Mouse (Mus musculus): Measurements from ENCODE around the gene Cbfb. TPM values are rescaled to one million over a fixed set of nuclear protein-coding genes. Genes with fewer than 3 reads are reported as not detected.

Gene Cbfb
- 41.8 and 46.7 TPM in 2 replicates for polyA plus RNA-seq (2016; fragmentation: Nextera tagmentation; extraction: Ambion mirVana)

GRCm38 (mm10) chr8:105170381-105171115 lies at the start of gene Cbfb:
Gene Cbfb (plus strand): TSS chr8:105170674.
- under 1% methylated on average over 82 of the region's 86 CpGs for WGBS
- H3K4me3 ChIP-seq, result peak within 1 kb of the TSS; percentile 86
- peaks cover 18% of the 10 kb centered on the region for H3K36me3 ChIP-seq
- H3K27me3 ChIP-seq (ENCODE audit: low read depth, poor library complexity, severe bottlenecking), result no peaks in the 10 kb centered on the region
- DNase-seq (ENCODE audit: low spot score), result peak; percentile 99
- no peaks in the 10 kb centered on the region for H3K9me3 ChIP-seq (replicated peaks)
- peaks cover 31% of the 10 kb centered on the region for H3K4me1 ChIP-seq
- peak within 1 kb of the TSS; percentile 97 for H3K27ac ChIP-seq (replicated peaks)

DNA sequence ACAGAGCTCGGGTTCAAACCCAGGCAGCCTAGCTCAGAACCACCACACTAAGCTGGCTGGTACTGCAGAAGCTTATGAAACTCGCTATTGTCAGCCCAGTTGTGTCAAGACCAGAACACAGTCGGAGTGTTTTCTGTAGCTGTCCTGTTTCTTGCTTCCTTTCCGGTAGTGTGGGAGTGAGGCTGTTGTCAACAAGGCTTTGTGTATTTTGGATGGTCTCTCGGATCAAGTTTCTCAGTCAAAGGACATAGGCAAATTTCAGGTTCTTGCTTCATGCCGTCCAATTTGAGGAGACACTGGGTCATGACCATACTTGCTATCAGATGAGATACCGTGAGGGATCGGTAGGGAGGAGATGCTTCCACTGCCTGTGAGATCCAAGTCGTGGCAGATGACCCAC lies 40.6 kb upstream of the Cbfb start:
- Histone ChIP-seq H3K4me3 (no peak overlapping the region), H3K27ac (replicated peaks) (no peak overlapping the region), H3K4me1 (no peaks in the 10 kb centered on the region), H3K9me3 (replicated peaks) (no peaks in the 10 kb centered on the region), H3K36me3 (no peaks in the 10 kb centered on the region), H3K27me3 (ENCODE audit: low read depth, poor library complexity, severe bottlenecking) (no peaks in the 10 kb centered on the region)
- WGBS, result 86% methylated on average over 9 of the region's 9 CpGs
- DNase-seq (ENCODE audit: low spot score), result no peak

GRCm38 (mm10) chr8:105131509-105131908 lies 39.0 kb upstream of the Cbfb start, which contains the start of gene Ces4a:
Gene Ces4a (plus strand): TSS chr8:105131800.
- Histone ChIP-seq H3K4me3 (no peak within 1 kb of the TSS), H3K36me3 (no peaks in the 10 kb centered on the region), H3K9me3 (replicated peaks) (no peaks in the 10 kb centered on the region), H3K27me3 (ENCODE audit: low read depth, poor library complexity, severe bottlenecking) (no peaks in the 10 kb centered on the region), H3K4me1 (no peaks in the 10 kb centered on the region), H3K27ac (replicated peaks) (no peak within 1 kb of the TSS)
- 83% methylated on average over 5 of the region's 5 CpGs for WGBS
- DNase-seq (ENCODE audit: low spot score), result no peak

- Histone ChIP-seq H3K4me3 (no peak overlapping the region), H3K9me3 (replicated peaks) (no peaks in the 10 kb centered on the region), H3K27me3 (ENCODE audit: low read depth, poor library complexity, severe bottlenecking) (peaks cover 8% of the 10 kb centered on the region; the same call in 1 of the 2 replicates), H3K4me1 (0 out of 2 replicates have a peak, but pooled peaks cover 5% of the 10 kb centered on the region), H3K36me3 (no peaks in the 10 kb centered on the region), H3K27ac (replicated peaks) (no peak overlapping the region)
- DNase-seq (ENCODE audit: low spot score), result peak; percentile 27
- 33% methylated on average over 4 of the region's 4 CpGs for WGBS
Observed at GRCm38 (mm10) chr8:105138423-105138822, 32.1 kb upstream of the Cbfb start.

GRCm38 (mm10) chr8:105142395-105142794 lies 28.1 kb upstream of the Cbfb start:
- H3K4me3 ChIP-seq, result no peak overlapping the region
- 46% methylated on average over 19 of the region's 19 CpGs for WGBS

DNA sequence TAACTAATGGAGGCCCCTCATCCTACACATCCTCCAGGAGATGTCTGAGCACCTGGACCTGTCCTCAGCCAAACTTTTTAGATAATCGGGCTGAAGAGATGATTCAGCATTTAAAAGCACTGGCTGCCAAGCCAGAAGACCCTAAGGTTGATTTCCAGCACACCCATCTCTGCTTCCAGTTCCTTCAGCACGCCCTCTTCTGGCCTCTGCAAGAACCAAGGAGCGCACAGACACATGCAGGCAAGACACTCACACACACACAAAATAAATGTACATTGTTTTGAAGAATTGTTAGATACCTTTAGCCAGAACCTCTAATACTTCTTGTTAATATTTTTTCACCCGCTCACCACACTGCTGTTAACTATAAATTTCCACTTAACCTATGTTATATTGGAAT lies 18.8 kb upstream of the Cbfb start:
- Histone ChIP-seq H3K4me3 (no peak overlapping the region), H3K4me1 (peaks cover 11% of the 10 kb centered on the region), H3K27me3 (ENCODE audit: low read depth, poor library complexity, severe bottlenecking) (peaks cover 41% of the 10 kb centered on the region), H3K27ac (replicated peaks) (no peak overlapping the region), H3K36me3 (no peaks in the 10 kb centered on the region), H3K9me3 (replicated peaks) (no peaks in the 10 kb centered on the region)
- WGBS, result 61% methylated on average over 4 of the region's 4 CpGs
- DNase-seq (ENCODE audit: low spot score), result no peak

More at GRCm38 (mm10) chr8:105142395-105142794, 28.1 kb upstream of the Cbfb start:
- H3K27ac ChIP-seq (replicated peaks), result no peak overlapping the region
- H3K36me3 ChIP-seq, result no peaks in the 10 kb centered on the region
- no peak for DNase-seq (ENCODE audit: low spot score)
- no peaks in the 10 kb centered on the region for H3K9me3 ChIP-seq (replicated peaks)
- peaks cover 8% of the 10 kb centered on the region; the same call in 1 of the 2 replicates for H3K27me3 ChIP-seq (ENCODE audit: low read depth, poor library complexity, severe bottlenecking)
- H3K4me1 ChIP-seq, result 0 out of 2 replicates have a peak, but pooled peaks cover 5% of the 10 kb centered on the region

DNA sequence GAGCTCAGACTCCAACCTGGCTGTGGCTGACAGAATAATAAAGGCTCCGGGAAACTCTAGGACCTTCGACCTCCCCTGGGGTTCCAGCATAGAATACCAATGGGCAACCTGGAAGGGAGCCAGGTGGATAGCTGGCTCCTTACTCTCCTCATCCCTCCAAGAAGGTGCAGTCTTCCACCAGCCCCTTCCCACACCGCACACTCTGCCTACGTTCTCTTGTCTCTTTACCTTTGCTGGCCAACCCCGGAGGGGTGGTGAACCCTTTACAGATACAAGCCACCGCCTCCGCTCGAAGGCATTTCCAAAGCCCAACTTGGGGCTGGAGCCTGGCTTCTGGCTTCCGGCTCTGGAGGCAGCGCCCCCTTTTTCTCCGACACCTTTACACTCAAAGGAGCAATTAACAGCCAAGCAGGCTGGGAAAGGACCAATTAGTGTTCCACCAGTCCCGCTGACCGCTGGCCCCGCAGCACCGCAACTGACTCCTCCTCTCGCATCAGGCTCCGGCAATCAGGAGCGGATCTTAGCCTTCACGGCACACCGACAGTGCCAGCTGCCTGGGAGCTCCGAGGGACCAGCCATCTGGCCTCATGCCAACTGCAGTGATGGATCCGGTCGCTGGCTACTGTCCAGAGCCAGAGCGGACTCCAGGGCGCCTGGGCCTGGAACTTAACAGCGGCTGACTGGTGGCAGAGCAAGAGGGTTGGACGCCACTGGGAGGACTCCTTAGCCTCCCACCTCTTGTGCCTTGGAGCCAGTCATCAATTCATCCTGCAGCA lies 17.7 kb upstream of the Cbfb start:
- 4% methylated on average over 27 of the region's 27 CpGs for WGBS
- Histone ChIP-seq H3K9me3 (replicated peaks) (no peaks in the 10 kb centered on the region), H3K4me1 (peaks cover 11% of the 10 kb centered on the region), H3K27me3 (ENCODE audit: low read depth, poor library complexity, severe bottlenecking) (peaks cover 41% of the 10 kb centered on the region), H3K36me3 (no peaks in the 10 kb centered on the region), H3K27ac (replicated peaks) (peak overlapping the region; percentile 59), H3K4me3 (peak overlapping the region; percentile 50)
- peak; percentile 53 for DNase-seq (ENCODE audit: low spot score)

- Histone ChIP-seq H3K27ac (replicated peaks) (no peak overlapping the region), H3K9me3 (replicated peaks) (no peaks in the 10 kb centered on the region), H3K27me3 (ENCODE audit: low read depth, poor library complexity, severe bottlenecking) (peaks cover 41% of the 10 kb centered on the region), H3K4me3 (no peak overlapping the region), H3K36me3 (no peaks in the 10 kb centered on the region), H3K4me1 (peaks cover 11% of the 10 kb centered on the region)
- DNase-seq (ENCODE audit: low spot score), result no peak
- 90% methylated on average over 5 of the region's 5 CpGs for WGBS
Observed at GRCm38 (mm10) chr8:105154316-105154715, 16.2 kb upstream of the Cbfb start.

- Histone ChIP-seq H3K9me3 (replicated peaks) (no peaks in the 10 kb centered on the region), H3K36me3 (no peaks in the 10 kb centered on the region), H3K27me3 (ENCODE audit: low read depth, poor library complexity, severe bottlenecking) (peaks cover 39% of the 10 kb centered on the region), H3K27ac (replicated peaks) (no peak overlapping the region), H3K4me3 (no peak overlapping the region), H3K4me1 (peaks cover 11% of the 10 kb centered on the region)
- DNase-seq (ENCODE audit: low spot score), result no peak
- 87% methylated on average over 6 of the region's 6 CpGs for WGBS
Observed at GRCm38 (mm10) chr8:105155091-105155745, 15.3 kb upstream of the Cbfb start.

DNA sequence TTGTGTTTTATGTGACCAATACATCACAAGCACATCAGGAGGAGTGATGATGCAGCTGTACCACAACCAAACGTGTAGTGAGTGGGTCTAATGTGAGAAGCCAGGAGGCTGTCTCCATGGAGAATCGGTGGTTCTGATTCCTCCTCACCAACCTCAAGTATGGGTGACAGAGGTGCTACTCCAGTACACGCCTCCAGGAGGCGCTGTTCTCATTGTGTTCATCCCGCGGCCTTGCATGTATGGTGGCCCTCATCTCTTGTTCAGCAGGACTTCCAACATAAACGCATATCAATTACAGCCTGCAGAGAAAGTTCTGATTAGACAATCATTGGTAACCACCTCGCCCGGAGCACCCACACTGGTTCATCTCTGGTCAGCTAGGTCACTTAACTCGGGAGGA lies 12.9 kb upstream of the Cbfb start:
- DNase-seq (ENCODE audit: low spot score), result no peak
- Histone ChIP-seq H3K27ac (replicated peaks) (no peak overlapping the region), H3K36me3 (no peaks in the 10 kb centered on the region), H3K9me3 (replicated peaks) (no peaks in the 10 kb centered on the region), H3K27me3 (ENCODE audit: low read depth, poor library complexity, severe bottlenecking) (peaks cover 21% of the 10 kb centered on the region), H3K4me1 (peaks cover 8% of the 10 kb centered on the region), H3K4me3 (no peak overlapping the region)
- WGBS, result 61% methylated on average over 10 of the region's 10 CpGs

- peaks cover 16% of the 10 kb centered on the region for H3K27me3 ChIP-seq (ENCODE audit: low read depth, poor library complexity, severe bottlenecking)
- H3K27ac ChIP-seq (replicated peaks), result no peak overlapping the region
- H3K36me3 ChIP-seq, result no peaks in the 10 kb centered on the region
- H3K9me3 ChIP-seq (replicated peaks), result no peaks in the 10 kb centered on the region
- no peak for DNase-seq (ENCODE audit: low spot score)
- H3K4me1 ChIP-seq, result peaks cover 3% of the 10 kb centered on the region
- WGBS, result 78% methylated on average over 3 of the region's 3 CpGs
- H3K4me3 ChIP-seq, result no peak overlapping the region
Observed at GRCm38 (mm10) chr8:105158084-105158483, 12.4 kb upstream of the Cbfb start.

- Histone ChIP-seq H3K4me1 (peaks cover 10% of the 10 kb centered on the region), H3K27ac (replicated peaks) (no peak overlapping the region), H3K4me3 (no peak overlapping the region), H3K9me3 (replicated peaks) (no peaks in the 10 kb centered on the region), H3K27me3 (ENCODE audit: low read depth, poor library complexity, severe bottlenecking) (no peaks in the 10 kb centered on the region), H3K36me3 (no peaks in the 10 kb centered on the region)
- no peak for DNase-seq (ENCODE audit: low spot score)
- WGBS, result 61% methylated on average over 3 of the region's 3 CpGs
Observed at GRCm38 (mm10) chr8:105161121-105161652, 9.3 kb upstream of the Cbfb start.

Data from midbrain, embryonic 10.5 days (tissue).